Mouse (Mus musculus) yolk sac, embryonic 10.5 days (tissue): ENCODE data around the gene Lrrc4.

ENCODE experiments used
- DNase-seq: peaks from one replicate; pipeline ENCODE4 v3.0.0-alpha.2; 2017; ENCODE audit warnings: low spot score

Gene Lrrc4

GRCm38 (mm10) chr6:28831011-28831853, at the start of gene Lrrc4:
Lrrc4 (minus strand) TSS chr6:28831747.
- no peak for DNase-seq

GRCm38 (mm10) chr6:28880909-28881308, 49.4 kb upstream of the Lrrc4 start:
- DNase-seq: no peak

GRCm38 (mm10) chr6:28879315-28879714, 47.8 kb upstream of the Lrrc4 start:
- DNase-seq: no peak

DNA sequence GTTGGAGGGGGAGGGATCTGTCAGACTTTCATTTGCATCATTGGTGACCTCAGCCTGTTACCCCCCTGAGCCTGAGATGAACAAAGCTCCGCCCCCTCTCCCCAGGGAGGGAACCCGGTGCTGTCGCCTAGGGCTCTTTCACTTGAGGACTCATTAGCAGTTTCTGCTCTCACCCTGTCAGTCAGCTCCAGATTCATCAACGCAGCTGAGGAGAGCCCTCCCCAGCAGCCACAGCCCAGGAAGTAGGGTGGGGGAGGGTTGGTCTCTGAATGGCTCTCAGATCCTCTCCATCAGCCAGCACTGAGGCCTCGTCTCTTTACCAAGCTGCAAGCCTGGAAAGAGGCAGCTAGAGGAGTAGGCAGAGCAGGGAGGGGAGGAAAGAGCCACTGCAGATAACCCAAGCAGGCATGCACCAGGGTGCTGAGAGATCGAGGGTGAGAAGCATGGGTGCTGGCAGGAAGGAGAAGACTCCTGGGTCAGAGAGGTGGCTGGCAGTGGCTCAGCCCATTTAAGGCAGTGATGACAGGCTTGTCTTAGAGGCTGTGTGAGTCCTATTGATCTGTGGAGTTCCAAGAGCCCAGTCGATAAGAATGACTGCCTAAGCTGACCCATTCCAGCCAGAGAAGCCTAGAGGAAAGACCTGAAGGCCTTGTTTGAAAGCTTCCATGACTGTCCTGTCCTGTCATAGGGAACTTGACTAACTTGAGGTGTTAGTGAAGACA, 46.6 kb upstream of the Lrrc4 start:
- DNase-seq: no peak

- DNase-seq: no peak
Observed at GRCm38 (mm10) chr6:28876492-28876891, 44.9 kb upstream of the Lrrc4 start.

DNA sequence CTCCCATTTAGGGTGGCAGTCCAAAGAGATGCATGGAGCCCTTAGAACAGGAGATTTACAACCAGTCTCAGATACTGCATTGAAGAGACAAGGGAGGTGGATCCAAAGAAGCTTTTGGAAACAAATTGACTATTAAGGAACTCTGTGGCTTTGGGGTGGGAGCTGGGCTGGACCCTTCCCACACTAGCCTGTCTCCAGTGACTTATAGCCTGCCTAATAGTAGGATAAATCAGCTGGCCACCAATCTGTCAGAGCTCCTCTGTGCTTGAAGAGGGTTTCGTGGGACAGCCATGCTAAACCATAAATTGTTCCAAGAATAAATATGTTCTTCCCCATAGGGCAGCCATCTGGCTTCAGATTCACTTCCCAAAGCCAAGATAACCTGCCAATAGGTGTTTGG, 43.8 kb upstream of the Lrrc4 start:
- no peak for DNase-seq

GRCm38 (mm10) chr6:28874759-28875158, 43.2 kb upstream of the Lrrc4 start:
- DNase-seq: no peak

- DNase-seq: no peak
Observed at GRCm38 (mm10) chr6:28874053-28874452, 42.5 kb upstream of the Lrrc4 start.

DNA sequence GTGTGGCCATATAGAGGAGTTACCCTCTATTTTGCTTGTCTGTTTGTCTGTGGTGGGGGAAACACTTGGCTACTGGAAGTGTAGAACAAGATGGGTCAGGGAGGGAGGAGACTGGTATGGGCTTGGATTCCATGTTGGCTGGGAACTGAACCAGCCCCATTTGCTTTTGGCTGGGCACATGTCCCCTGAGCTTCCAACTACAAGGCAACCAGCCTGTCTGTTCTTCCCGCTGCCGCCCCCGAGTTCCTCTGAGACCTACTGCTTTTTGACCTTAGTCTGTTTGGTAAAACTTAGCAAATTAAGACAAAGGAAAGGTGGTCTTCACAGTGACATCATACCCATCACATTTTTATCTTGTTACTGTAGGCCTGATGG, 40.9 kb upstream of the Lrrc4 start:
- DNase-seq: no peak

DNA sequence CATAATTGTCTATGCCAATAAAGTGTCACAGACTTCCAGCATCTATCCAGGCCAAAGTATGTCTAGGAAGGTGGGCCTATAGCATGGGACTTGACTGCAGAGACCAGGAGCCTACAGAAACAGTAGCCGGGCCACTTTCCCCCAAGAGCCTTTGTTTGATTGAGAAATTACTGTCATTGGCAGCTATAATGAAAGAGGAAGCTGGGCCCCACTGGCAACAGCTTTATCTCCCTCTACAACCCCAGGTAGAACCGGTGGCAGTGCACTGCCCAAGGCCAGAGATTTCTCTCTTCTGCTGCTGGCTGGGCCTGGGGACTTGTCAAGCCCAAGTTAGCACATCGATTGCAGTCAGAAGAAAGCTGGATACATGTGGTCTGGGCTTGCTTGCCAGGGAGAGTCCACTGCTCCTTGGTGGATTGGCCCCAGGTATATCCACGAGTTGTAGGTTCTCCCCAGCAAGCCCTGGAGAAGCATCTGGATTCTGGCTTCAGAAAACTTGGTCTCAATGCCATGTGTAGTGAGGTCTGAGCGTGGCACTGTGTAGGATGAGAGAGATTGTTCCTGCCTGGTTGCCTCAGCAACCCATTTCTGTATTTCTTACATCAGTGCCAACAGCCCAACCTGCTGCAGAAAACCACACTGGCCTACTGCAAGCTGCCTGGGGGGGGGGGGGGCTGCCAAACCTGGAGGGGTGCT, 40.3 kb upstream of the Lrrc4 start:
- no peak for DNase-seq

DNA sequence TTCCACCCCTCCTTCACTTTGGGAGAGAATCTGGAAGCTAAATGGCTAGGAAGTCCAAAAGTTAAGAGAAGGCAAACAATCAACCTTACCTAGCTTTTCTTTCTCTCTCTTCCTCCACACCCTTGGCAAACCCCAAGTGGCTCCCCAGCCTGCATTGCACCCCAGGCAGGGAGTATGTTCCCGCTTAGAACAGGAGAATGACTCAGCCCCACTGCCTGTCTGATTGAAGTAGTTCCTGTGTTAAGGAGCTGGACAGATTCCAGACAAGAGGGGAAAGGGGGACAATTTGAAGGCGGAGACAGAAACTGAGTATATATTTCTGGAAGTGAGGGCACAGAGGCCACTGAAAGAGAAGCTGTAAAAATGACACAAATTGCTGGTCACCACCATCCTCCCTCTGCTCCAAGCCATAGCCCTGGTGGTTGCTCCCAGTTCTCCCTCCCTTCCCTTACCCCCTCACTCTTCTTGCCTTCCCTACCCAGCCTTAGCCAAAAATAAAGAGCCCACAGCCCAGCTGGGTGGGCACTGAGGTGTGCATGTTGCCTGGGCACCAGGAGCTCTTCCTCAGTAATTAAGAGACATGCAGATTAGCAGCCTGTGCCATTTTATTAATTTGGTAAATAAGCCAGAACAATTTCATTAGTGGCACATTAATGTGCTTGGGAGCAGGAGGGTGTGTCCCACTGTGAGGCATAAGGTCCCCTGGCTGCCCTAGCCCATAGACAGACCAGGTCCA, 36.1 kb upstream of the Lrrc4 start:
- no peak for DNase-seq

GRCm38 (mm10) chr6:28866206-28866605, 34.7 kb upstream of the Lrrc4 start:
- no peak for DNase-seq

- no peak for DNase-seq
Observed at GRCm38 (mm10) chr6:28865112-28865511, 33.6 kb upstream of the Lrrc4 start.

DNA sequence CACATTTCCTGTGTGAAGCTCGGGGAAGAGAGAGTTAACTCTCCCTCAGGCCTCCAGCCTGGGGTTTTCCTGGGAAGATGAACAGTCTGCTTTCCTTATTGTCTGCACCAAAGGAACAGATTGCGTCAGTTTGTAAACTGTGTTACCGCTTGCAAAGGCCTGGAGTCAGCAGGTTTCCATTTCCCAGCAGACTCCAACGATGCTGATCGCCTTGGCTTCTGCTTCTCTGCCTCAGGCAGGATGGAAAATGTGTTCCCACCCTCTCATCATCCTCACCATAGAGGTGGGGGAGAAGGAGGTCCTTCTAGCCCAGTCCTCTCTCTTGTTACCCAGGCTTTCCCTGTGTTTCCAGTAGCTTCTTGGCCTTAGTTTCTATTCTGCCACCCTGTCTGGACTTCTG, 33.1 kb upstream of the Lrrc4 start:
- DNase-seq: peak; percentile 49

DNA sequence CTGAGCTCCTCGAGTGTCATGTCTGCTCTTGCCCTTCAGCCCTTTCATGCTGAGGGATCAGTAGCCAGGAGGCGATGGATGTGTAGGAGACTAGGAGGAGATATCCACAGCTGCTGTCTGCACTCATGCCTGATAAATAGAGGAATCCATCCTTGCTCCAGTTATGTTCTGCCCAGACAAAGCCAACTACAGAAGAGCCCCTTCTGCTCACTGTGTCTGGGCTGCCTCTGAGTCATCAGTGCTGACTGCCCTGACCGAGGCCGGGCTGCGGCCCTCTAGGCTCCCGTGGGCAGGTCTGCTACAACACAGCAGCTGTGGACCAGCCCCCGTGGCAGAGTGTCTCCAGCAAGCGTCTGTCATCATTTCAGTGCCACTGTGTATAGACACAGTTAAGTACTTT, 30.8 kb upstream of the Lrrc4 start:
- DNase-seq: no peak

GRCm38 (mm10) chr6:28860922-28861321, 29.4 kb upstream of the Lrrc4 start:
- no peak for DNase-seq

DNA sequence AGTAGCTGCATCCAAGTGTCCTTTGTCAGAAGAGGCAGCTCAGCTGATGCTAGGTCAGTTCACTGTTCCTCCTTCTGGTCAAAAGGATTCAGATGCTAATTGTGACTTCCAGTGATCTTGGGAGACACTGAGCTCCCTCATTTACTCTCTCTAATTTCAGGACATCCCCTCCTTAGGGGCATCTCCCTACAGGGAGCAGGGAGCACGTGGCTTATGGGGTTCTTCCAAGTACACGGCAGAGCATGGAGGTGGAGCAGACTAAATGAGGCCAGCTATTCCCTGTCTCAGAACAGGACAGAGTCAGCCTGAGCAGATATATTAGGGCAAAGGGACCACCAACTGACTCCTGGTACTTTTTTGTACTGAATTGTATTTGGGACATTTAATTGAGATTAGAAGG, 28.9 kb upstream of the Lrrc4 start:
- no peak for DNase-seq

GRCm38 (mm10) chr6:28859094-28859493, 27.5 kb upstream of the Lrrc4 start:
- no peak for DNase-seq

DNA sequence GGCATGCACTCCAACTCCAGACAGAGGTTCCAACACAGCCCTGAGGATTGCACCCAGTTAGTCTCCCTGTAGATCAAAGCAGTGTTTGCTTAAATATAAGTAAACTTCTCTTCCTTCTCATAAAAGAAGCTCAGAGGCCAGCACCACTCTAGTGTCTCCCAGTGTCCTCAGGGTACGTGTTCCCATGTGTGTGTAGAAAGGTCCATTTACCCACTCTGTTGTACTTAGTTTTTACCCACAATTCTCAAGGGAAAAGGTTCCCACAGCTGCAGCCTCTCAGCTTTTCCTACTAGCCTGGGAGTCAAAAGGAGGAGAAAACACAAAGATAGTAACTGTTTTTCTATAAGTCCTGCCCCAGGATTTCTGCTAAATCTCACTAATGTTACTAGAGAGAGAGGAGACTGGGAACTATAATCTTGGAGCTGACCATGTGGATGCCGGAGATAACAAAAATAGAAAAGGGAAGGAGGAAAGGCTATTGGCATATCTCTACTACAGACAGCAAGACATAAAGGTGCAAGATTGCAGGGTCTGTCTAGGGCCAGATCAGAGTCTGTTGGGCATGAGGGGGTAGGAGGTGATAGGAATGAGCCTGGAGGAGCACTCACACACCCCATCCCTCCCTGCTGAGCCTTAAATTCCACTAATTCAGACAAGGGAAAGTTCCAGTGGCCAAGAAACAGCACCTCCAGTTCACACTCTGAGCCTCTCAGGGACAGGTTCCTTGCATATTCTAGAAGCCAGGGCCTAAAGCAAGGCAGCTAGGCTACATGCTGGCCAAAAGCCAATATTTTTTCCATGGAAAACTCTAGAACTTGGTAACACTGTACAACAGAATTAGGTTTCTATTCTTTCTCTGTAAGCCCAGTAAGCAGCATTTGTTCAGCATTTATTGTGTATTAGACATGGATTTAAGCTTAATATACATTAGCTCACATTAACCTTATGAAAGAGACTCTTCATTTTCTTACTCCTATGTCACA, 25.9 kb upstream of the Lrrc4 start:
- no peak for DNase-seq

DNA sequence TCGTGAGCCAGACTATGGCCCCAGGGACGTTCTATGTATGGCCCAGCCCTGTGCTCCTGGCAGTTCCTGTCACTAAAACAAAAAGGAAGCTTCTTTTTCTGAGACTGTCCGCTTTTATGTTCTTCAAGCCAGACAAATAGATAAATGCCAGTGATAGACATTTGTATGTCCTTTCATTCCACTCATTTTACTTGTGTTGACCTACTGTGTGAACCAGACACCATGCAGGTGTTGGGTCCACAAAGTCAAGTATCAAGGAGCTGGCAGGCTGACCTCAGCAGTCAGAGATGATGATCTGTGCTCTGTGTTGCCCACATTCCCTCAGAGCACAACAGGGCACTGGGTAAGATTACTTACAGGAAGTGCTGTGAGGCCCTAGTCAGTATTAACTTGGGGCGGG, 25.2 kb upstream of the Lrrc4 start:
- DNase-seq: no peak

DNA sequence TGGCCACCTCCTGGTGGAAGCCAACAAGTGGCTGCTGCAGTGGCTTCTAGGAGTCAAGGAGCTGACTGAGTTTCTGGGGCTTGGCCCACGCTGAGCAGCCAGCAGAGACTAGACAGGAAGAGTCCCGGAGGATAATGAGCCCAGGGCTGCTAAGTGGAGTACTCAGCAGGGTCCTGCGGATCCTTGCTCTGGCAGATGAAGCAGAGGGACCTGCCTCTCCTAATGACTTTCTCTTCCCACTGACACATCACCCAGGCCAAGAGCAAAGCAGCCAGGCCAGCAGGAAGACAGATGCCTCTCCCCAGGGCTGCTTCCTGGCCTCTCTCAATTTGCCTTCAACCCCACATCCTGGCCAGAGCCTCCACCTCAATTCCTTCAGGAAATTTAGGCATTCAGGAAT, 23.9 kb upstream of the Lrrc4 start:
- DNase-seq: no peak
